Mouse (Mus musculus) T-helper 2 cell (primary cell): ENCODE results near the gene Usp17le.
"Not testable (repeated sequence)": the region's sequence is repeated elsewhere in the genome, so short reads cannot be mapped to it uniquely, and the experiment has no call there.

Experiments used
- in situ Hi-C: fragments of 300-600 bp; cut with MboI, MseI; formaldehyde crosslinking; loops from one replicate; pipeline ENCODE4 v1.15.1; 2025; ENCODE audit warnings: high pct_unique_total_duplicates

Gene Usp17le

DNA sequence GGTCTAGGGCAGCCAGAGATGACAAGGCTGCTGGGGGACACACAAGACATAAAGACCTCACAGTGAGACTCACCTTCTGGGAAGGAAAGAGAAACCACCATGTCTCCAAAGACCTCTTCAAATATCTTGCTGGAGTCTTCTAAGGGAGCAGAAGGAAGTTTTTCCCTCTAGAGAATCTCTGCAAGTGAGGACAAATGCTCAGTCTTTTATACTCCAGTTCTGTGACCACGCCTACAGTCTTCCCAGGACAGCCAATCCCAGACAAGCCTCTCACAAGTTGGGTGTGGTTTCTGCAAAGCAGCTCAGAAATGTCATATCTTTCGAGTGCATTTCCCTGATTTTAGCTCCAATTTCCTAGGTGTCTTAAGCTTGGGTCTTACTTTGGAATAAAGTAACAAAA, at the start of gene Usp17le:
Usp17le (minus strand) TSS at position 101 of the 400 bp plus-strand sequence.
- in situ Hi-C loops: loop anchor here (25.0 kb wide), 1 partner anchor 560 kb away; the partner anchor contains the start of genes Olfr690 and Olfr691

DNA sequence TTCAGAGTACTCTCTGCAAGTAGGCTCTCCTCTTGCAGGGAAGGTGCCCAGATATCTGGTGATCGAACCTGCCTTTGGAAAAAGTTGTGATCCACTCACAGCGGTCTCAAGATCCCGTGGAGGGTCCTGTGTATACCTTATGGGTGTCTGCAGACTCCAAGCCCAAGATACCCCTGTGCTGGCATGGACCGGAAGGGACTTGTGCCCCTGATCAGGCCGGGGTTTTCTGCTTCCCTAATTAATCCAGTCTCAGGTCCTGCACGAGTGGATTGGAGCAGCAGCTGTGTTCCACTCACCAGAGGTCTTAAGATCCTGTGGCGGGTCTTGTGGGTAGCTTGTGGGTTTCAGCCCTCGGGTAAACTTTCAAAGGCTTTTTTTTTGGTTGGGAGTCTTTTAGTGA, 33.1 kb upstream of the Usp17le start:
- in situ Hi-C loops: not testable (repeated sequence)

DNA sequence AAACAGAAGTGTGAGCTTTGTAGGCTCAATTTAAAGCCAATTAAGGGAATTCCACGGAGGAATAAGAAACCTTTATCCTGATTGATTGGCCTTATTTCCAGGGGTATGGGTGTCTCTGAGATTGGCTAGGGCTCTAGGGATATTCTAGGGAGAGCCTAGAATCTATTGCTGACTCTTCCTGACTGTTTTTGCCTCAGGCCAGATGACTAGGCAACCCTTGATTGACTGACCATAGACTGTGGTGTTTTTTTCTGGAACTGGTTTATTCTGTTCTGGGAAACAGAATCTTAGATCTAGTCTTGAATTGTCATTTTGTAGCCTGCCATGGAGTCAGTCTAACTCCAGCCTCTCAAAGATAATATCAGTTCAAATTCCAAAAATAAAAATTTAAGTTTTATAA, 13.5 kb upstream of the Usp17le start:
- in situ Hi-C loops: loop anchor here (25.0 kb wide), 1 partner anchor 547 kb away; the partner anchor contains the start of genes Olfr690 and Olfr691
